Mouse (Mus musculus) ES-E14 (cell line): ENCODE measurements around the gene Phf8. TPM values are rescaled to one million over a fixed set of nuclear protein-coding genes. Genes with fewer than 3 reads are reported as not detected.

ENCODE experiments used
- DNase-seq: peaks from one replicate; pipeline ENCODE4 v3.0.0-alpha.2; 2013; ENCODE audit warnings: low read depth, low spot score
- H3K27ac ChIP-seq: 2 replicates; pipeline ENCODE4 v1.5.1; 2012; ENCODE audit warnings: low read depth, mild to moderate bottlenecking, low read length, moderate library complexity, mixed read lengths; ENCODE audit not compliant: poor library complexity, insufficient read depth, severe bottlenecking
- H3K36me3 ChIP-seq: 2 replicates; pipeline ENCODE4 v1.6.1; 2012; ENCODE audit warnings: mild to moderate bottlenecking, low read length, moderate library complexity, mixed read lengths; ENCODE audit not compliant: control insufficient read depth, poor library complexity, insufficient read depth, severe bottlenecking
- H3K4me1 ChIP-seq, 2 experiments: fragments of 150-350 bp in 1 of 2; sonication (generic) in 1 of 2; 2 replicates each; pipeline ENCODE4 v1.6.1; 2012; ENCODE audit warnings: low read length in 2 of 2, mild to moderate bottlenecking in 1 of 2, mixed read lengths in 1 of 2; ENCODE audit not compliant: control insufficient read depth in 2 of 2, insufficient read depth in 2 of 2, poor library complexity in 1 of 2
- H3K4me3 ChIP-seq, 2 experiments: fragments of 150-350 bp in 1 of 2; sonication (generic) in 1 of 2; 2 replicates each; pipeline ENCODE4 v1.5.1; 2012; ENCODE audit warnings: low read length in 2 of 2, low read depth in 1 of 2, mild to moderate bottlenecking in 1 of 2, mixed read lengths in 1 of 2; ENCODE audit not compliant: insufficient read depth in 1 of 2, poor library complexity in 1 of 2, severe bottlenecking in 1 of 2
- H3K9ac ChIP-seq: 2 replicates; pipeline ENCODE4 v1.6.1; 2012; ENCODE audit warnings: low read depth, mild to moderate bottlenecking, low read length, mixed read lengths; ENCODE audit not compliant: poor library complexity, insufficient read depth, severe bottlenecking
- H3K9me3 ChIP-seq: fragments of 150-350 bp; sonication (generic); 2 replicates; pipeline ENCODE4 v1.6.1; 2012; ENCODE audit warnings: low read depth, mild to moderate bottlenecking, low read length; ENCODE audit not compliant: control insufficient read depth, insufficient read depth
- CHD2 ChIP-seq: IDR thresholded peaks from 2 replicates; pipeline ENCODE4 v1.6.1; 2014; ENCODE audit warnings: mild to moderate bottlenecking, low read depth, low read length, inconsistent platforms
- HCFC1 ChIP-seq: IDR thresholded peaks from 2 replicates; pipeline ENCODE4 v1.6.1; 2012; ENCODE audit warnings: low read length, inconsistent platforms, borderline replicate concordance; ENCODE audit not compliant: insufficient read depth
- MAFK ChIP-seq: IDR thresholded peaks from 2 replicates; pipeline ENCODE4 v1.6.1; 2014; ENCODE audit warnings: mild to moderate bottlenecking, low read depth, low read length, inconsistent platforms; ENCODE audit not compliant: insufficient read depth
- ZC3H11A ChIP-seq: IDR thresholded peaks from 2 replicates; pipeline ENCODE4 v1.6.1; 2012; ENCODE audit warnings: low read depth, mild to moderate bottlenecking, inconsistent platforms, low read length, borderline replicate concordance
- ZNF384 ChIP-seq: IDR thresholded peaks from 2 replicates; pipeline ENCODE4 v1.6.1; 2012; ENCODE audit warnings: low read depth, low read length, inconsistent platforms
- in situ Hi-C, 2 experiments: fragments of 600-800 bp; cut with MboI; formaldehyde crosslinking; loops; one replicate each; pipeline ENCODE4 v1.15.1; 2025; ENCODE audit warnings: low sequenced_read_pairs in 2 of 2, inconsistent platforms in 1 of 2; ENCODE audit not compliant: unreplicated experiment in 2 of 2
- total RNA-seq: library from RNA; depleted of rRNA; stranded (reverse); fragments of 300-350 nt; gene quantifications from 2 replicates; pipeline ENCODE4 v1.2.3, GENCODE M21; 2012

Gene Phf8
- total RNA-seq, 1 experiment: 13.3 TPM

- H3K27ac ChIP-seq: no peak overlapping the region
- in situ Hi-C loops: no loop called here
- H3K4me3 ChIP-seq: peak overlapping the region; percentile 92 to 96
- no peak for DNase-seq
- H3K4me1 ChIP-seq: peaks cover 0 to 2% of the 10 kb centered on the region in 2 experiments; a peak in 2 of 4 replicates
- H3K9me3 ChIP-seq: no peaks in the 10 kb centered on the region
- peak overlapping the region; percentile 91; the same call in 1 of the 2 replicates for H3K9ac ChIP-seq
- TF ChIP-seq CHD2 (no peak), ZC3H11A (no peak), MAFK (no peak), ZNF384 (no peak), HCFC1 (no peak)
- H3K36me3 ChIP-seq: no peaks in the 10 kb centered on the region
Observed at GRCm38 (mm10) chrX:151521786-151522522, 1.5 kb downstream of the Phf8 start.

- TF ChIP-seq ZC3H11A: no peak
- TF ChIP-seq ZNF384: no peak
- TF ChIP-seq HCFC1: no peak
- TF ChIP-seq MAFK: no peak
- TF ChIP-seq CHD2: no peak
- in situ Hi-C loops: no loop called here
- Histone ChIP-seq H3K4me1 (no peaks in the 10 kb centered on the region), H3K9ac (no peak overlapping the region), H3K4me3 (no peak overlapping the region), H3K27ac (no peak overlapping the region), H3K36me3 (no peaks in the 10 kb centered on the region), H3K9me3 (no peaks in the 10 kb centered on the region)
- no peak for DNase-seq
Observed at GRCm38 (mm10) chrX:151553356-151553755, 32.9 kb downstream of the Phf8 start.

DNA sequence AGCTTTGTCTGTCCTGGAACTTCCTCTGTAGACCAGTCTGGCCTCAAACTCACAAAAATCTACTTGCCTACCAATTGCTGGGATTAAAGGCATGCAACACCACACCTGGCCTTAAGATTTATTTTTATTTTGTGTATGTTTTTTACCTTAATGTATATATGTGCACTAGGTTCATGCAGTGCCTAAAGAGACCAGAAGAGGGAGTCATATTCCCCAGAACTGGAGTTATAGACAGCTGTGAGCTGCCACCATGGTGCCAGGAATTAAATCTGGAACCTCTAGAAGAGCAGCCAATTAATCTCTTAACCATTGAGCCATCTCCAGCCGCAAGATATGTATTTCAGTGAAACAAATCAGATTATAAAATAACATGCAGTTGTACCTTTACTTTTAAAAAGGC, 54.7 kb downstream of the Phf8 start:
- Histone ChIP-seq H3K36me3 (no peaks in the 10 kb centered on the region), H3K27ac (no peak overlapping the region), H3K4me1 (no peaks in the 10 kb centered on the region), H3K9me3 (no peaks in the 10 kb centered on the region), H3K4me3 (no peak overlapping the region), H3K9ac (no peak overlapping the region)
- TF ChIP-seq ZC3H11A (no peak), ZNF384 (no peak), HCFC1 (no peak), CHD2 (no peak), MAFK (no peak)
- in situ Hi-C loops: no loop called here
- DNase-seq: peak; percentile 6

- no peak for DNase-seq
- no peak overlapping the region for H3K27ac ChIP-seq
- no peaks in the 10 kb centered on the region for H3K36me3 ChIP-seq
- no peak for TF ChIP-seq CHD2
- TF ChIP-seq ZNF384: no peak
- TF ChIP-seq HCFC1: no peak
- no peak for TF ChIP-seq ZC3H11A
- TF ChIP-seq MAFK: no peak
- no peak overlapping the region for H3K4me3 ChIP-seq
- no peak overlapping the region for H3K9ac ChIP-seq
- no peaks in the 10 kb centered on the region for H3K9me3 ChIP-seq
- in situ Hi-C loops: no loop called here
- no peaks in the 10 kb centered on the region for H3K4me1 ChIP-seq
Observed at GRCm38 (mm10) chrX:151643386-151643785, 122.9 kb downstream of the Phf8 start.
